Mouse (Mus musculus): ENCODE data around the gene Celf1.
"Not testable (repeated sequence)": the region's sequence is repeated elsewhere in the genome, so short reads cannot be mapped to it uniquely, and the experiment has no call there.

The Celf1 gene

GRCm38 (mm10) chr2:90940233-90941229 lies at the start of gene Celf1:
Celf1 (plus strand) TSS chr2:90940382.
- DNase-seq = peak; percentile 91 to 93

- DNase-seq = no peak
These were observed 46.4 kb upstream of the Celf1 start for GRCm38 (mm10) chr2:90893673-90894298.

- DNase-seq = not testable (repeated sequence)
These were observed 45.9 kb upstream of the Celf1 start for GRCm38 (mm10) chr2:90894299-90894677.

- no peak for DNase-seq
These were observed 36.8 kb upstream of the Celf1 start for GRCm38 (mm10) chr2:90903398-90903797.

GRCm38 (mm10) chr2:90904076-90904855 lies 35.9 kb upstream of the Celf1 start, which contains the start of the genes Kbtbd4 and Ndufs3:
Kbtbd4 (plus strand) TSS chr2:90904740.
Ndufs3 (minus strand) TSS chr2:90904827.
- peak; percentile 93 to 94 for DNase-seq

GRCm38 (mm10) chr2:90904856-90905224 lies 35.3 kb upstream of the Celf1 start:
- DNase-seq = no peak

- no peak for DNase-seq
These were observed 33.5 kb upstream of the Celf1 start for GRCm38 (mm10) chr2:90906721-90907120.

- no peak for DNase-seq
These were observed 29.3 kb upstream of the Celf1 start for GRCm38 (mm10) chr2:90910861-90911260.

- DNase-seq = no peak
These were observed 28.5 kb upstream of the Celf1 start for GRCm38 (mm10) chr2:90911668-90912067.

GRCm38 (mm10) chr2:90913671-90914070 lies 26.5 kb upstream of the Celf1 start:
- DNase-seq = peak; percentile 61 to 75

- no peak for DNase-seq
These were observed 24.7 kb upstream of the Celf1 start for GRCm38 (mm10) chr2:90915516-90915915.

- no peak for DNase-seq
These were observed 23.5 kb upstream of the Celf1 start for GRCm38 (mm10) chr2:90916560-90917232.

GRCm38 (mm10) chr2:90917233-90917998 lies 22.8 kb upstream of the Celf1 start:
- DNase-seq = peak; percentile 82 to 83

GRCm38 (mm10) chr2:90917999-90918698 lies 22.0 kb upstream of the Celf1 start:
- peak in 1 of 2 experiments; percentile 30 for DNase-seq

GRCm38 (mm10) chr2:90921178-90921577 lies 19.0 kb upstream of the Celf1 start:
- DNase-seq = no peak

- DNase-seq = no peak
These were observed 17.5 kb upstream of the Celf1 start for GRCm38 (mm10) chr2:90922636-90923035.

GRCm38 (mm10) chr2:90928566-90928965 lies 11.6 kb upstream of the Celf1 start:
- no peak for DNase-seq

- DNase-seq = no peak
These were observed 8.4 kb upstream of the Celf1 start for GRCm38 (mm10) chr2:90931829-90932228.

GRCm38 (mm10) chr2:90932273-90932672 lies 7.9 kb upstream of the Celf1 start:
- DNase-seq = no peak

- DNase-seq = no peak
These were observed 1.8 kb upstream of the Celf1 start for GRCm38 (mm10) chr2:90938362-90938761.

- peak; percentile 41 to 51 for DNase-seq
These were observed 432 bp upstream of the Celf1 start for GRCm38 (mm10) chr2:90939750-90940149.

Measured in cerebellum, postnatal 10 days (tissue).